Mouse (Mus musculus) intestine, postnatal 0 days (tissue): ENCODE measurements around the gene Ucp3. TPM values are rescaled to one million over a fixed set of nuclear protein-coding genes. Genes with fewer than 3 reads are reported as not detected.

Source experiments
- ATAC-seq: fragments of 200-750 bp; cut with Nextera tagmentation; 2 replicates; pipeline ENCODE4 v1.8.0; 2017; ENCODE audit warnings: mild to moderate bottlenecking, moderate TSS enrichment, moderate library complexity
- H3K27ac ChIP-seq: fragments of 300-500 bp; sonication (generic); 2 replicates; pipeline ENCODE4 v1.5.1; 2014; ENCODE audit warnings: mild to moderate bottlenecking, low read depth, low read length, moderate library complexity
- H3K27me3 ChIP-seq: fragments of 300-500 bp; sonication (generic); replicated peaks from 2 replicates; pipeline ENCODE4 v1.6.1; 2014; ENCODE audit warnings: low read length, mixed read lengths; ENCODE audit not compliant: control insufficient read depth, insufficient read depth
- H3K36me3 ChIP-seq: fragments of 300-500 bp; sonication (generic); 2 replicates; pipeline ENCODE4 v1.6.1; 2014; ENCODE audit warnings: mild to moderate bottlenecking, moderate library complexity; ENCODE audit not compliant: control insufficient read depth, insufficient read depth
- H3K4me1 ChIP-seq: fragments of 300-500 bp; sonication (generic); replicated peaks from 2 replicates; pipeline ENCODE4 v1.6.1; 2014; ENCODE audit warnings: antibody characterized with exemption, low read length, mixed read lengths; ENCODE audit not compliant: control insufficient read depth, insufficient read depth
- H3K4me2 ChIP-seq: fragments of 300-500 bp; sonication (generic); replicated peaks from 2 replicates; pipeline ENCODE4 v1.6.1; 2014; ENCODE audit warnings: low read depth, mild to moderate bottlenecking, moderate library complexity
- H3K4me3 ChIP-seq: fragments of 300-500 bp; sonication (generic); 2 replicates; pipeline ENCODE4 v1.5.1; 2014; ENCODE audit warnings: low read depth, low read length
- H3K9ac ChIP-seq: fragments of 300-500 bp; sonication (generic); 2 replicates; pipeline ENCODE4 v1.6.1; 2014; ENCODE audit warnings: mild to moderate bottlenecking, low read depth, low read length
- H3K9me3 ChIP-seq: fragments of 300-500 bp; sonication (generic); 2 replicates; pipeline ENCODE4 v1.6.1; 2016; ENCODE audit warnings: mixed run types; ENCODE audit not compliant: control insufficient read depth
- CTCF ChIP-seq: sonication (generic); IDR thresholded peaks from 2 replicates; pipeline ENCODE4 v1.5.1; 2016; ENCODE audit warnings: low read depth, mild to moderate bottlenecking, control low read depth, antibody characterized with exemption, moderate library complexity
- WGBS: fragments of 180-500 bp; shearing (Covaris S2); extraction: QIAGEN DNeasy Blood & Tissue Kit; methylation state at CpG from one replicate; pipeline ENCODE4 v1.1.7; 2014; 5-methylcytosine and 5-hydroxymethylcytosine counted together
- polyA plus RNA-seq: library from polyadenylated mRNA; unstranded; fragments of >200 nt; fragmentation: Nextera tagmentation; extraction: Ambion mirVana; gene quantifications from 2 replicates; pipeline ENCODE4 v1.2.1, GENCODE M21; 2015

The Ucp3 gene
- polyA plus RNA-seq, 1 experiment from 2014 or later: not detected

GRCm38 (mm10) chr7:100508670-100509069 lies 35.9 kb downstream of the Ucp3 start:
- H3K27me3 ChIP-seq: no peaks in the 10 kb centered on the region
- no peak overlapping the region for H3K27ac ChIP-seq
- no peaks in the 10 kb centered on the region for H3K36me3 ChIP-seq
- H3K9me3 ChIP-seq: no peaks in the 10 kb centered on the region
- no peaks in the 10 kb centered on the region for H3K4me1 ChIP-seq
- H3K4me3 ChIP-seq: no peak overlapping the region
- 23% methylated on average over 3 of the region's 3 CpGs for WGBS
- TF ChIP-seq CTCF: no peak
- ATAC-seq: peak; percentile 16; the same call in 1 of the 2 replicates
- no peak overlapping the region for H3K9ac ChIP-seq
- no peak overlapping the region for H3K4me2 ChIP-seq

GRCm38 (mm10) chr7:100511602-100512001 lies 38.8 kb downstream of the Ucp3 start:
- no peak for TF ChIP-seq CTCF
- no peak overlapping the region for H3K4me3 ChIP-seq
- H3K27me3 ChIP-seq: no peaks in the 10 kb centered on the region
- no peak overlapping the region for H3K4me2 ChIP-seq
- H3K9ac ChIP-seq: no peak overlapping the region
- no peak for ATAC-seq
- no peaks in the 10 kb centered on the region for H3K4me1 ChIP-seq
- no peaks in the 10 kb centered on the region for H3K9me3 ChIP-seq
- no peaks in the 10 kb centered on the region for H3K36me3 ChIP-seq
- 69% methylated on average over 8 of the region's 8 CpGs for WGBS
- H3K27ac ChIP-seq: no peak overlapping the region

DNA sequence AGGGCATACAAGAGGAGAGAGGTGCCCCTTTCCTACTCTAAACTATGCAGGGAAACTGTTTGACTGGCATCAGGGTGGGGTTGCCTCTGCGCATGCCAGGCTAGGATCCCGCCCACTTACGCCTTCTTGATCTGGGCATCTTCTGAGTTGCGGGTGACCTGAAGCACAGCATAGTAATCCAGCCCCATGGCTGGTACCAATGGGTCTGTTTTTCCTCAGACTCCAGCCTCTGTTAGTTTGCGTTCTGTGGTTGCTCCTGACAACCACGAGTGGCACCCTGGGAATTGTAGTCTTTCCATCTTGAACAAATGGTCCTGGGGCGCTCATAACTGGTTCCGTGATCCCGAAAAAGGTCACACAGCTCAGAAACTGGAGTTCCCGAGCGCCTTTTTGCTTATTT lies 41.8 kb downstream of the Ucp3 start, which contains the start of gene Dnajb13:
Gene Dnajb13 (minus strand): TSS at position 388 of the 400 bp plus-strand sequence.
- Histone ChIP-seq H3K4me2 (no peak within 1 kb of the TSS), H3K4me1 (no peaks in the 10 kb centered on the region), H3K9me3 (no peaks in the 10 kb centered on the region), H3K27me3 (no peaks in the 10 kb centered on the region), H3K36me3 (no peaks in the 10 kb centered on the region), H3K27ac (no peak within 1 kb of the TSS), H3K4me3 (no peak within 1 kb of the TSS), H3K9ac (no peak within 1 kb of the TSS)
- ATAC-seq: no peak
- no peak for TF ChIP-seq CTCF
- 62% methylated on average over 11 of the region's 11 CpGs for WGBS

DNA sequence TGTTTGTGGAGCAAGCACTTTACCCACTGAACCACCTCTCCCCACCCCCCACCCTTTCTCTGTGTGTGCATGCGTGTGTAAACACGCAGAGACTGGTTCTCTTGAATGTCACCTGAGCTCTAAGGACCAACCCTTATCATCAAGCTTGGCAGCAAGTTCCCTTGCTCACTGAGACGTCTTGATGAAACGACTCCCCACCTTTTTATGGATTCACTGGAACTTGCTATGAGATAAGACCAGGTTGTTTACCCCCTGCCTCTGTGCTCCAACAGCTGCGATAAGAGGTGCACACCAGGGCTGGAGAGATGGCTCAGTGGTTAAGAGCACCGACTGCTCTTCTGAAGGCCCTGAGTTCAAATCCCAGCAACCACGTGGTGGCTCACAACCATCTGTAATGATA lies 47.4 kb downstream of the Ucp3 start:
- Histone ChIP-seq H3K9ac (no peak overlapping the region), H3K27ac (no peak overlapping the region), H3K4me2 (no peak overlapping the region), H3K36me3 (no peaks in the 10 kb centered on the region), H3K4me3 (no peak overlapping the region), H3K4me1 (no peaks in the 10 kb centered on the region; the same call in 1 of the 2 replicates), H3K9me3 (no peaks in the 10 kb centered on the region), H3K27me3 (no peaks in the 10 kb centered on the region)
- peak; percentile 58; the same call in 1 of the 2 replicates for ATAC-seq
- 36% methylated on average over 7 of the region's 7 CpGs for WGBS
- no peak for TF ChIP-seq CTCF

DNA sequence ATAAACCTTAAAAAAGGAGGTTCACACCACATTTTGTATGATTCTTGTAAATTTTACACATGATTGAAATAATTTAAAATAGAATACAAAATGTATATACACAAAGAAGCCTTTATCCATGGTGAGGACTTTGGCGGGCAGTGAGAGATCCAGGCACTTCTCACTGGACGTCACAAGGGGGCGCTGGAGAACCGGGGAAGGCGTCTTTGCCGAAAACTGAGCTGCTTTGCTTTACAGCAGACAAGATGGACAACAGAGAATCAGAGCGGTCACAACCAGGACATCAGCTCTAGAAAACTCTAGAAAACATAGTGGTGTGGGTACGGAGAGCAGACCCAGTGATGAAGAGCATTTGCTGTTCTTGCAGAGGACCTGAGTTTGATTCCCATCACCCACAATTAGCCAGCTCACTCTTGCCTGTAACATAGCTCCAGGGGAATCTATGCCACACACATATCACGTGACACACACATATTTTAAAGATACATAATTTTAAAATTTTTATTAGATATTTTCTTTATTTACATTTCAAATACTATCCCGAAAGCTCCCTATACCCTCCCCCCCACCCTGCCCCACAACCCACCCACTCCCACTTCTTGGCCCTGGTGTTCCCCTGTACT lies 48.0 kb downstream of the Ucp3 start:
- no peak overlapping the region for H3K27ac ChIP-seq
- no peaks in the 10 kb centered on the region; the same call in 1 of the 2 replicates for H3K4me1 ChIP-seq
- WGBS: 21% methylated on average over 10 of the region's 10 CpGs
- H3K27me3 ChIP-seq: no peaks in the 10 kb centered on the region
- TF ChIP-seq CTCF: peak; percentile 97
- no peaks in the 10 kb centered on the region for H3K36me3 ChIP-seq
- peak; percentile 69 for ATAC-seq
- no peak overlapping the region for H3K4me3 ChIP-seq
- no peaks in the 10 kb centered on the region for H3K9me3 ChIP-seq
- peak overlapping the region; percentile 10; the same call in 1 of the 2 replicates for H3K4me2 ChIP-seq
- H3K9ac ChIP-seq: no peak overlapping the region

- Histone ChIP-seq H3K9me3 (no peaks in the 10 kb centered on the region), H3K27ac (no peak overlapping the region), H3K4me1 (no peaks in the 10 kb centered on the region; the same call in 1 of the 2 replicates), H3K9ac (no peak overlapping the region), H3K4me2 (no peak overlapping the region), H3K27me3 (no peaks in the 10 kb centered on the region), H3K4me3 (no peak overlapping the region), H3K36me3 (no peaks in the 10 kb centered on the region)
- 0 out of 2 replicates have a peak, but pooled peaks have one; percentile 7 for TF ChIP-seq CTCF
- 70% methylated on average over 3 of the region's 3 CpGs for WGBS
- ATAC-seq: no peak
Measured at GRCm38 (mm10) chr7:100522222-100522621, 49.4 kb downstream of the Ucp3 start.
